Mouse (Mus musculus): ENCODE results near the gene Ebf1. TPM values are rescaled to one million over a fixed set of nuclear protein-coding genes. Genes with fewer than 3 reads are reported as not detected.

The Ebf1 gene
- total RNA-seq, 1 experiment from 2014 or later = 7.4 TPM

DNA sequence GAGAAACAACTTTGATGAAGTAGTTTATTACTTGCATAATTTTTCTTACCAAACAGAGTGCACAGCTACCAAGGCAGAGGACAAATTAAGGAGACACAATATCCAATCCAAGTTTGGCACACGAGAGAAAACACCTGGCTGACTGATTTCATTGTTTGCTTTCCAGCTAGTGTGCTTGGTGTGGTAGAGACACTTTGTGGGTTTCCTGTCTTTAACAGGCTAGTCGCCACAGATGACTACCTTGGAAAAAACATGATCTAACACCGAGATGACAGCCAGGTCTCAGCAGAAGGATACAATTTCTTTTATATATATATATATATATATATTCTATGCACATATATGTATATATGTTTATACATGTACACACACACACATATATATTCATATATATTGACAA lies 332.0 kb downstream of the Ebf1 start:
- ATAC-seq (replicated peaks; ENCODE audit: insufficient number of reproducible peaks, low FRiP score, low TSS enrichment, poor library complexity, severe bottlenecking) = no peak

DNA sequence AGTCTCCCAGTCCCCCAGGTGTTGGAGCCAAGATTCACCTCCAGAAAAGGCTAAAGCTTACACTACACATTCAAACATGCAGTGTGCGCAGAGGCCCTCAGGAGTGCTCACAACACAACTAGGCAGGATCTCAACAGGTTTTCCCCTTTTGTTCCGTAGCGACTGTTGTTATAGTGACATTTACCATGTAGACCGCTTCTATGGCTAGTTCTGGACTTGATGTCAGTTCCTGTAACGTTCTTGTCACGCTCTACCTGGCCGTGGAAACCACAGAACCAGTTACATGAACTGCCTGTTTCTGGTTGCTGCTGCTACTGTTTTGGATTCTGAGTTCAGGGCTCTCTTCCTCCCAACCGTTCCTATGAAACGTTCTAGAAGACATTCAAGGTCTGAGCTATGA lies 333.2 kb downstream of the Ebf1 start:
- ATAC-seq (replicated peaks; ENCODE audit: insufficient number of reproducible peaks, low FRiP score, low TSS enrichment, poor library complexity, severe bottlenecking) = peak; percentile 53; the same call in 1 of the 2 replicates

DNA sequence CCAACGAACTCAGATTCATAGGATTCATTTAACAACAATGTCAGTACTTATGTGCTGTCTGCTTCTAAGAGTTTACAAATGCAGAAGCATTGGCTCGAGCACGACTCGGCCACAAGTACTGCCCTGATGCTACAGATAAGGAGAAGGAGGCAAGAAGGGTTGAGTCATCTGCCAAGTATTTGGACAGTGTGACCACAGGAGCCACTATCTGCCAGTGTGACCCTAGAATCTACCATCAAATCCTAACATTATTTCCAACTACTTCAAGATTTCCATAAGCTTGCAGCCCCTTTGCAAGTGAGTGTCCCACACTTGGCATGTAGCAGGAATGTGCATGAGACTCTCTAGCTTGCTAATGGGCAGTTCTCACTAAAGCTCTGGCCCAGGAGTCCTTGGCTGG lies 334.4 kb downstream of the Ebf1 start:
- no peak for ATAC-seq (replicated peaks; ENCODE audit: insufficient number of reproducible peaks, low FRiP score, low TSS enrichment, poor library complexity, severe bottlenecking)

DNA sequence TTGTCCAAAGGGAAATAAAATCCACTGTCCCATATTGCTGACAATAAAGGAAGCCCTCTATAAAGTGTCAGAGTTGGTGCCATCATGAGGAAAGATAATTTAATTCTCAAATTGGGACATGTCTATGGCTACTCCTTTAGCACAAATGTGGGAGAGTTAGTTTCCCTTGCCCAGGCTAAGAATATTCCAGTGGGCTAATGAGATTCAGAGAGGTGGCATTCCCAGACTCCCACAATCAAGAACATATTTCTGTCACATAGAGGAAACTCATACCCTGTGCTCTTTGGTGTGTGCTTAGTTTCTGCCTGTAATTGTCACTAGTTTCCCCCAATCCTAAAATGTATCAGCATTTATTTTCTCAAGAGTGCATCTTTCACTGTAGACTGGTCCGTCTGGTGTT lies 336.2 kb downstream of the Ebf1 start:
- ATAC-seq (replicated peaks; ENCODE audit: insufficient number of reproducible peaks, low FRiP score, low TSS enrichment, poor library complexity, severe bottlenecking) = no peak

DNA sequence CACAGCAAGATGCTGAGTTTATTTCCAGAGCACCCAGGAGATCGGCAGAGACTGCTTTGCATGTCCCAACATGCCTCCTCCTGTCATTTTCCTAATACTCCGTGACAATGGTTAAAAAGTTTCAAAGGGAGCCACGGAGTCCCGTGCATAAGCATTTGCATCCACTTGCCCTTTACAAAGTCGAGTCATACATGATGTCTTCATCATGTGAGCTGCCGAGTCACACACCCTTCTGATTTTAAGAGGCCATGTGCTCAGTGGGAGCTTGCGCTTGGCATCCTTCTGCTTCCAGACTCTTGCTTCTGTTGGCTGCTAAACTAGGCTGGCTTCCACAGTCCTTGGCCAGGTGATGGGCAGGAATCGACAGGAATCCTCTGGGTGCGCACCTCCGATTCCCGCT lies 336.7 kb downstream of the Ebf1 start:
- no peak for ATAC-seq (replicated peaks; ENCODE audit: insufficient number of reproducible peaks, low FRiP score, low TSS enrichment, poor library complexity, severe bottlenecking)

DNA sequence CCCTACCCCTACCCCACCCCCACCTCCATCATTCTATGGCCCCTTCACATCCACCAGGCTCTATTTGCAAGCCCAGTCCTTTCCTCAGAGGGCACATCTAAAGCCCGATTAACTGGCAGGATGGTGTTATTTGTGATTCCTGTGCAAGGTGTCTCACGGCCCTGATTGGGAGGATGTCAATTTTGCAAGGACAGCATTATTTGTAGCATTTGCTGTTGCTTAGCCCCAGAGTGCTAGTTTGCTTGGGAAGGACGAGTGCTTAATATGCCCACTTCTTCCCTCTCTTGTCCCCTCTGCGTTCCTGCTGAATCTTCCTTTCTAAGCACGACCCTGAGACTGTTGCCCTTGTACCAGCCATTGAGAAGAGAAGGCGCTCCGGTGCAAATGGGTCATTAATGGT lies 337.2 kb downstream of the Ebf1 start:
- no peak for ATAC-seq (replicated peaks; ENCODE audit: insufficient number of reproducible peaks, low FRiP score, low TSS enrichment, poor library complexity, severe bottlenecking)

DNA sequence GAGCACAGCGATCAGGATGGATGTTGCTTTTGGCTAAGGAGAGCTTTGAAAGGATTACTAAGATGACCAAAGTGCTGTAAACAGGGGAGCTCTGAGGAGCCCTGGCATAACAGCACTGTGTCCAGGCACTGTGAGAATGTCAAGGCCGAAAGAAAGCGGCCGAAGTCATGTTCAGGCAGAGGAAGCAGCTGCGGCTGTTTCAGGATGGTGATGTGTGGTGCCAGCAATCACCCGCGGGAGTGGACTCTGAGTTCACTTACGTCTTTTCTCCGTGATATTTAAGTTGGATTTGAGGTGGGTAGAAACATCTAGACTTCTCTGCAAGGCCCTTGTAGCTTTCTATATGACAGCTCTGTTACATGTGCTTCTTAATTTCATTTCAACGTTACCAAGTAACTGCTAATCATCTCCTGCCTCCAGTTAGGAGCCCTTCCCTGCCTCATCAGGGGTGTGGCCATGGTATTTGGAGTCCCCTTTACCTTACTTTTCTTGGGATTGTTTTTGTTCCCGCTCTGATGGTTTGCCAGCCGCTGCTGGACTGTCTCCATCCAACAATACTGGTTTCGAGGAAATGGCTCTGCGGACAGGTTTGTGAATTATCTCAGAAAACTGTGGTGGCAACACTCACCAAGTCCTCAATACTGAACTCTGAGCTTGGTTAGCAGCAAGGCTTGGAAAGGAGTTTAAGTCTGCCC lies 345.8 kb downstream of the Ebf1 start:
- ATAC-seq (replicated peaks; ENCODE audit: insufficient number of reproducible peaks, low FRiP score, low TSS enrichment, poor library complexity, severe bottlenecking) = no peak

DNA sequence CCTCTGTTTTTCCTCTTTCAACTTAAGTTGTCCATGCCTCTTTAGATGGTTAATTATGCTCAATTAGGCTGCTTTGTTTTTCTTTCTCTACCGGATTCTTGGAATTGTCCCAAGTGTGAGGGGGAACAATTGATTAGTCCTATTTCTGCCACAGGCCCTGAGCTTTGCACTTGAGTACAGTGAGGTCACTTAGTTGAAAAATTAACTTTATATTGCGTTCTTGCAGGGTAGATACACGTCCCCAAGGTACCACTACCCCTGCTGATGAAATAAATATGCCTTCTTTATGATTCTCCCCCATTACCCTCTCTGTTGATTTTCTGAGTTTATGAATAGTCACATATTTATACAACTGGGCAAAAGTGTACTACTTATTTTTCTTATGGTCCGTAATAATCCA lies 351.9 kb downstream of the Ebf1 start:
- ATAC-seq (replicated peaks; ENCODE audit: insufficient number of reproducible peaks, low FRiP score, low TSS enrichment, poor library complexity, severe bottlenecking) = no peak

DNA sequence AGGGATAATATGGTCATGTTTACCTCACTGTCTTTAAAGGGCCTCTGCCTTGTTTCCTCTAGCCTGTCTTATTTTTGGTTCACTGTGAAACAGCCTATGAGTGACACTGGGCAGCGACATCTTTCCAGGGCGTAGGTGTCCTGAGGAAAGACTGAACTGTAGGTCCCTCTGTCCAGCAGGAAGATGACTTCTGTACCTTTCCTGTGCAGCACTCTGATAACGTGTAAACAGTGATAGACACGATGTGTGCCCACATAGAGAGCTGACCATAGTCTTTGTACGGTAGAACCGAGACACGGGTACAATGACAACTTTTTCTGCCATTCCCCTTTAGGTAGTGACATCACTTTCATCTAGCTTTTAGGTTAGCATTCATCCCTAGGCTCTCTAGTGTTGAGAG lies 357.2 kb downstream of the Ebf1 start:
- ATAC-seq (replicated peaks; ENCODE audit: insufficient number of reproducible peaks, low FRiP score, low TSS enrichment, poor library complexity, severe bottlenecking) = no peak

DNA sequence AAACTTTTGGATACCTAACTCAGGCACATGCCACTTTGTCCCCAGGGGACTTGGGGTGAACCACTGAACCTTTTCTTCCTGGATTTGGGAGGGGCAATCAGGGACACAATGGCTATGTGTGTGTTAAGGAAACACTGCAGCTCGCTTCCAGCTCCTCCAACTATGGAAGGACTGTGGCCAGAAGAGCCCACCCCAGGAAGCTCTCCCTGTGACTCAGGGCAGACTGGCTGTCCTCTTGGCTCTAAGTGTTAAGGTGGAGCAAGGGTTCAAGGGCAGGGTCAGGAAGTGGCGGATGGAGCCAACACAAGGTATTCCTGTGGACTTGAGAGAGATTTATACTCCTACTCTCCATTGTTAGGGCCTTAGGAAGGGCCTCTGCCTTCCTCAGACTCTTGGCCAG lies 358.0 kb downstream of the Ebf1 start:
- no peak for ATAC-seq (replicated peaks; ENCODE audit: insufficient number of reproducible peaks, low FRiP score, low TSS enrichment, poor library complexity, severe bottlenecking)

DNA sequence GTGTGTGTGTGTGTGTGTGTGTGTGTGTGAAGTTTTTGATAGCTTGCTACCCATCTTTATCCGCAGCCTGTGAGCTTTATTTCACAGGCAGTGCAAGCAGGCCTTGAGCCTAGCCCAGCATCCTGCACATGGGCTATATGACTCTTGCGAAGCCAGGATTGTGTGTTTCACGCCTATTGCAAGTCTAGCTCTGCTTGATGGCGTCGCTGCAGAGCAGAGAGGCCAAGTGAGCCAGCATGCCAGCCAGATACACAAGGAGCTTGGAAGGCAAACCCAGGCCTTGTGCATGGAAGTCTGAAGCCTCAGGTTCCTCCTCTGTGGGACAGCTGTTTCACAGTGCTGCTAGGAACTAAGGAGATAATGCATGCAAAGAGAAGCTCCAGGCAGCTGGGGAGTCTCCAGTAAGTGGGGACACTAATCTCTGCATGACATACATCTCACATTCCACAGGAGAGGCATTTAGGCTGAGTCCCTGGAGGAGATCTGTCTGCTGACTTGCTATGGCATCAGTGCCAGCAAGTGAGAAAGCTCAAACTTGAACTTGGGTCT lies 359.2 kb downstream of the Ebf1 start:
- ATAC-seq (replicated peaks; ENCODE audit: insufficient number of reproducible peaks, low FRiP score, low TSS enrichment, poor library complexity, severe bottlenecking) = no peak

DNA sequence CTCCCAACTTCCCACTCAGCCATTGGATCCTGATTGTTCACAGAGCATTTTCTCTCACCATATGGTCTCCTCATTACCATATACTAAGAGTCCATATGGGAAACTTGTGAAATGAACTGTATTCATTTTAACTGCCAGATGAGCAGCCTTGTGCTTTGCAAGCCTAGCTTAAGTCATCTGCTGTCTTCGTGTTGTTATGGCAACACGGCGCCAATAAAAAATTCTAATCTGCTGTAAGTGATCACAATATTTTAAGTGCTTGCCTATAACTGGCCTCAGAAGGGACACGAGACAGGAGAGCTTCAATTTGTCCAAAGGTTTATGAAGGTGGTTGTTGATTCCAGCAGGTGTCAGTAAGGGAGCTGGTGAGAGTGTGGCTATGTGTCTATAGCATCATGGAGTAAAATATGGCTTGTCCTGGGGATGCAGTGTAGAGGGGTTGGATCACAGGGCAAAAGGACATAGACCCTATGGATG lies 360.8 kb downstream of the Ebf1 start:
- ATAC-seq (replicated peaks; ENCODE audit: insufficient number of reproducible peaks, low FRiP score, low TSS enrichment, poor library complexity, severe bottlenecking) = no peak

DNA sequence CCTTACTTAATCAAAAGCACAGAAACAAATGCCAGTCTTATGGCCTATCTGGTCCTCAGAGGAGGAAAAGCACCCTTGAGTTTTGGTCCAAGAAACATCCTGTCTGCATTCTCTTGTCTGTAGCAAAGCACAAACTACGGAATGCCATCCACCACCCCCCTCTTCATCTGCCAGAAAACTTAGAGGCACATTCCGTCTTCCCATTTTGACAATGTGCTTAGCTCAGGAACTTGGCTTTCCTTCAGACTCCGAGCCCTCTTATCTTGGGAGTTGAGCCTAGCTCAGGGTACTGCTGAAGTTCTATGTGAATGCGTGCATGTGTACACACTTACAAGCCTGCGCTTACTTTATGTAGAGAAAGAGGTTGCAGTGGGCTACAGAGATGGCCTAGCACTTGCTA lies 362.3 kb downstream of the Ebf1 start:
- ATAC-seq (replicated peaks; ENCODE audit: insufficient number of reproducible peaks, low FRiP score, low TSS enrichment, poor library complexity, severe bottlenecking) = no peak

DNA sequence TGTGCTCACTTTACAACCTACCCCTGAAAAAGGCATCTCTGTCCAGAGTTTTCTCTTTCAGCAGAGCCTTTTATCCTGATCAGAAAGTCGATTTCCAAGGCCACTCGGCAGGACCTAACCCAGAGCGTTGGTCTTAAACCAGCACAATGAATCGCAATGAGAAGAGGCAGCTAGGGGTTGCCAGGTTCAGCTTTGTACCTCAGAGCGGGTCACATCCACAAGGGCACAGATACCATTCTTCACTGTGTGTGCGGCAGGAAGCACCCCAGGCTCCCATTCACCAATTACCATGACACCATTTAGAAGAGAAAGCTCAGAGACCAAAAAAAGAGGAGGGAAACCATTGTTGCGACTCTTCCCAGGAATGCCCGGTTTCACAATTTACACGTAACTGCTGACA lies 365.1 kb downstream of the Ebf1 start:
- ATAC-seq (replicated peaks; ENCODE audit: insufficient number of reproducible peaks, low FRiP score, low TSS enrichment, poor library complexity, severe bottlenecking) = no peak

DNA sequence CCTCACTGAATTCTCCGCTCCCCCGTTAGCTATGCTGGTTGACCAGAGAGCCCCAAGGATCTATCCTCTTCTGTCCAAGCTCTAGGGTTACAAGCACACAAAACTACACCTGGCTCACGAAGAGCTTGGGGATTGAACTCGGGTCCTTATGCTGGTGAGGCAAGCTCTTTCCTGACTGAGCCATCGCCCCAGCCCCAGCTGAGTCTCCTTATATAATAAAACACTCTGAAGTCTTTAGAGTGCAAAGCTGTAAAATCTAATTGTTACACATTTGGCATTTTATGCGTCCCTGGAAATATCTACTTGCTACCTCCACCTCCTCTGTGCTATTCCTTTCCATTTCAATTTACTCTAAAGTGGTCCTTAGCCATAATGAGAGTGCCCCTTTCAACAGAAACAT lies 366.8 kb downstream of the Ebf1 start:
- no peak for ATAC-seq (replicated peaks; ENCODE audit: insufficient number of reproducible peaks, low FRiP score, low TSS enrichment, poor library complexity, severe bottlenecking)

DNA sequence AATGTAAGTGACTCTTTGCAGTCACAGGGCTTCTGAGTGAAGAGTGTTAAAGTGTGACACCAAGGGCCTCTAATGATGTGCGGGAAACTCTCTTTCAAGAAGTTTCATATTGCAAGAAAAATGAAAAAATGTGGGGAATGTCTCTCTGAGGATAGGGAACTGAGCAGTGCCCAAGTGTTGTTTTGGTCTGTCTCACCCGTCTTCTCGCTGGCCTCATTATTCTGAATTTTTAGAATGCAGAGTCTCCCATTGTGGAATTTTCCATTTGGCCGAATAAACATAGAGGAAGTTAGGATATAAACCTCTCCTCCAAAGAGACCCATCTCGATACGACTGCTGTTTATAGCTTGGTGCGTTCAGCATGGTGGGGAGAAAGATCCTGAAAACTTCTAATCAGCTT lies 367.3 kb downstream of the Ebf1 start:
- ATAC-seq (replicated peaks; ENCODE audit: insufficient number of reproducible peaks, low FRiP score, low TSS enrichment, poor library complexity, severe bottlenecking) = no peak

DNA sequence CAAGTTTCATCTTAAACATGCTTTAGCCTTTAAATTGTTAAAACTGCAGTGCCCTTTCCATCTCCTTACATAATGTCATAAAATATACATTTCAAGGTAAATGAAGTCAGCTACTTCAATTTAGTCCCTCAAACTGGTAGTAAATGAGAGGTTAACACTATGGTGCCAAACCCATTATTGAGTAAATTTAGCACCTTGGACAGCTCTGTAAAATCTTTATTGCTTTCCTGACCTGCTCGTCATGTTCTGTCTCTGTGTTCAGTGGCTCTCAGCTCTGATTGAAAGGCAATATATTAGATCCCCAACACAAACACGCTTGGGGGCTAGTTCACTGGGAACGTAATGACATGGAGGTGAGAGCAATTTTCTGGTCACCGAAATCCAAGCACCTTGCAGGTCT lies 370.7 kb downstream of the Ebf1 start:
- ATAC-seq (replicated peaks; ENCODE audit: insufficient number of reproducible peaks, low FRiP score, low TSS enrichment, poor library complexity, severe bottlenecking) = no peak

DNA sequence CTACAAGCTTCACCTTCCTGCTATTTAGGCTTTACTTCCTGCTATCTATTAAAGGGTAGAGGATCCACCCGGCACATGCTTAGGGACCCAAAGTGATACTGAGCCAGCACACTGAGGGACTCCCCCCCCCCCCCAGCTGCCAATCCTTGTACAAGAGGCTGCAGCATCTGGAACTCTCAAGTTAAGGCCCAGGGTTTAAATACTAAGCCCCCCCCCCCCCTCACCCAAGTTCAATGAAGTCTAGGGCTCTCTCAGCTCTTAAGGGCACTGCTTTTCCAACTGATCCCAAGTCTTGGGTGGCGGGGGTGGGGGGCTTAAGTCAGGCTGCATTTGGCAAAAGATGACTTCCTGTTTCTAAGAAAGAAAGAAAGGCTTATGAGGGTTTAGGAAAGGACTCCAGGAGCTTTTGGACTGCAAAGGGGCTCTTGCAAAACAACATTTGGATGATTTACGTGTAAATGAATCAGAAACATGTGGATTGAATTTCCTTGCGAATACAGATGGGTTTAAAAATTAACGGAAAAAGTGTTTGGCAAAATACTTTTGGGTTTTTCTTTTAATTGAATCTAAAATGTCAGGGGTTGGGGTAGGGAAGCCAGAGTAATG lies 385.7 kb downstream of the Ebf1 start:
- no peak for ATAC-seq (replicated peaks; ENCODE audit: insufficient number of reproducible peaks, low FRiP score, low TSS enrichment, poor library complexity, severe bottlenecking)

DNA sequence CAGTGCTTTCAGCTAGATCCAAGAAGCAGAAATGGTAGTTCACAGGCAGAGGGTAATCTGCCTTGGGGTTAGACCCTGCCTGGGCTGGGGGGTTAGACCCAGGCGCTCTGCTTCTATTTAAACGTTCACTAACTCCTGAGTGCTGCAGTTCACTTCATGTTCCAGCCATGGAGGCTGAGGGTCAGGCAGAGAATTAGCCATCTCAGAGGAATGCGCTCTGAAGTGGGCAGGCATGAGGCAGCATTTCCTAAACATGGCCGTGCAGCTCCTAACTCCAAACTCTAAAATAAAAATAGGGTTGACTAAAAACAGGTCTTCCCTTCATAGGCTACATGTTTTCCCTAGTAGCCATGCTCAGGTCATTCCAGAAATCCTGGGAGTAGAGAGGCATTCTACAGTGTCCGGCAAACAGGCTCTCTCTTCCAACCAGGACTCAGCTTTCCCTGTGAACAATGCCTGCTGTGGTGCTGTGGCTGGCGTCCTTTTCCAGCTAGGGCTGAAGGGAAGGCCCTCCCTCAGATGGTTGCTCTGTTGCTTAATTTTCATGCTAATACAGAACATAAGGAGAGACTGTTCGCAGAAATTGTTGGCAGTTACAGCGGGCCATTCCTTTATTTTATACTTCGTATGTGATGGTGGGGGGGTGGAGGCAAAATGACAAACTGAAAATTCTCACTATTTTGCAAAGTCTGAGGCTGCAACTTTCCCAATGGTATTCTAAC lies 386.8 kb downstream of the Ebf1 start:
- ATAC-seq (replicated peaks; ENCODE audit: insufficient number of reproducible peaks, low FRiP score, low TSS enrichment, poor library complexity, severe bottlenecking) = no peak

DNA sequence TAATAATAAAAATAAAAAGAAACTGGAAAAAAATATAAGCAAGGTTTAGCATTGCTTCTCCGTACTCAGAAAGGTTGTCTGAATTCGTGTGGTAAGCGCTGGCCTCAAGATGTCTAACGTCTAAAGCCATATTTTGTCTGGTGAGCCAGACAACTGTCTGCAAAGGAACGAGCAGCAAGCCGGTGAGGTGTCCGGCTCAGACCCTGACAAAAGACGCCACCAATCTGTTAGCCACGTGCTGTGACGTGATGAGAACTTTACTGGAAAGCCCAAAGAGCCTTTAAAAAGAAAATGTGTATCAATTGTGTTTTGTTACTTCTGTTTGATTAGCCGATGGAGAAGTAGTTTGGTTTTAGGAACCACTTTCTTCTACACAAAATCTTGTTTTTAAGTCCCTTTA lies 390.2 kb downstream of the Ebf1 start:
- no peak for ATAC-seq (replicated peaks; ENCODE audit: insufficient number of reproducible peaks, low FRiP score, low TSS enrichment, poor library complexity, severe bottlenecking)

Measured in monocyte, adult 5-6 weeks (primary cell).